Mouse (Mus musculus) retina, postnatal 1 day (tissue): ENCODE data around the gene Gm21293.
"Not testable (repeated sequence)": the region's sequence is repeated elsewhere in the genome, so short reads cannot be mapped to it uniquely, and the experiment has no call there.

ENCODE experiments used
- DNase-seq: peaks from one replicate; pipeline ENCODE4 v3.0.0-alpha.2; 2012

Gene Gm21293

DNA sequence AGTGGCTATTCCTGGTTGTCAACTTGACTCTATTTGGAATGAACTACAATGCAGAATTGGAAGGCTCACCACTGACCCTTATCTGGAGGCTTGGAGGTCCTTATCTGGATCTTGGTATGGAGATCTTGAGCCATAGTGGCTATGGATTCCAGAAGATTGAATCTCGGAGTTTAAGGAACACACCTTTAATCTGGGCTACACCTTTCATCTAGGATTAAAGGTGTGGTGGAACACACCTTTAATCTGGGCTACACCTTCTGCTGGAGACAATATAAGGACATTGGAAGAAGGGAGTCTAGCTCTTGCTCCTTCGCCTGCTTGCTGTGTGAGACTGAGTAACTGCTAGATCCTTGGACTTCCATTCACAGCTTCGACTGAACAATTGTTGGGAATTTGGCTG is at the start of gene Gm21293:
Gene Gm21293, plus strand, starts transcription at position 301 of the 400 bp plus-strand sequence.
- not testable (repeated sequence) for DNase-seq

DNA sequence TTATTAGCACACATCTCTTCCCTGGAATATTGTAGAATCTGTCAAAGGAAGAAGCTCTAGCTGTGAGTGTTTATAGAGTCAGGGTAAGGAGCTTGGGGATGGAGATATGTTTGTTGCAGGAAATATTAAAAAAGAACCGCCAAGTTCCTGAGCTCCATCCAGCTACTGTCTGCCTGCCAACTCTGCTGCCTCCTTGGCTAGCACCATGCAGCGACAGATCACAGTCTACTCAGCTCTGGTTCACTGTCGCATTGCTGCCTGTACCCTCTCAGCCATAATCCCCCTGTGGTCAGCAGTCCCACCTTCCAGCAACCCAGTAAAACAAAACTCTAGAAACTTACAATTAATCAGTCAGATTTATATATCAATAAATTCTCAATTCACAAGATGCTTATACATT is 32.7 kb upstream of the Gm21293 start:
- DNase-seq: no peak

DNA sequence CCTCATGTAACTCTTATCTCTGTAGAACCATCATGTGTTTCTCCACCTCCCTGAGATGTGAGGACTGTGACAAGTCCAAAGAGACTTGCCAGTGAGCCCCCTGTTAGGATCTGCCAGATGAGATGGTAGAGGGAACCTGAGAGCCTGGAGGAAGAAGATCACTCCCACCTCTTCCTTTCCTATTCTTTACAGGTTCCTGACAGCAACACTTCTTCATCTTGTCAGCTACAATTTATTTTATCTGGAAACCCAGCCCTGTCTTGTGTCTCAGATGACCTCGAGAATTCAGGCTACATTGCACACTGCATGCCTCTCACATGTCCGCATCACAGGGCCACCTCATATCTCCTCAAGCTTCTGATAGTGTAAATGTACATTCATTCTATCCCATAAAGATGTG is 24.5 kb upstream of the Gm21293 start:
- no peak for DNase-seq

DNA sequence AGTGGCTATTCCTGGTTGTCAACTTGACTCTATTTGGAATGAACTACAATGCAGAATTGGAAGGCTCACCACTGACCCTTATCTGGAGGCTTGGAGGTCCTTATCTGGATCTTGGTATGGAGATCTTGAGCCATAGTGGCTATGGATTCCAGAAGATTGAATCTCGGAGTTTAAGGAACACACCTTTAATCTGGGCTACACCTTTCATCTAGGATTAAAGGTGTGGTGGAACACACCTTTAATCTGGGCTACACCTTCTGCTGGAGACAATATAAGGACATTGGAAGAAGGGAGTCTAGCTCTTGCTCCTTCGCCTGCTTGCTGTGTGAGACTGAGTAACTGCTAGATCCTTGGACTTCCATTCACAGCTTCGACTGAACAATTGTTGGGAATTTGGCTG is 8.4 kb downstream of the Gm21293 start, which contains the start of gene Gm6763:
Gene Gm6763, plus strand, starts transcription at position 301 of the 400 bp plus-strand sequence.
- DNase-seq: not testable (repeated sequence)

DNA sequence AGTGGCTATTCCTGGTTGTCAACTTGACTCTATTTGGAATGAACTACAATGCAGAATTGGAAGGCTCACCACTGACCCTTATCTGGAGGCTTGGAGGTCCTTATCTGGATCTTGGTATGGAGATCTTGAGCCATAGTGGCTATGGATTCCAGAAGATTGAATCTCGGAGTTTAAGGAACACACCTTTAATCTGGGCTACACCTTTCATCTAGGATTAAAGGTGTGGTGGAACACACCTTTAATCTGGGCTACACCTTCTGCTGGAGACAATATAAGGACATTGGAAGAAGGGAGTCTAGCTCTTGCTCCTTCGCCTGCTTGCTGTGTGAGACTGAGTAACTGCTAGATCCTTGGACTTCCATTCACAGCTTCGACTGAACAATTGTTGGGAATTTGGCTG is 16.9 kb downstream of the Gm21293 start, which contains the start of gene Gm8764:
Gene Gm8764, plus strand, starts transcription at position 301 of the 400 bp plus-strand sequence.
- not testable (repeated sequence) for DNase-seq

DNA sequence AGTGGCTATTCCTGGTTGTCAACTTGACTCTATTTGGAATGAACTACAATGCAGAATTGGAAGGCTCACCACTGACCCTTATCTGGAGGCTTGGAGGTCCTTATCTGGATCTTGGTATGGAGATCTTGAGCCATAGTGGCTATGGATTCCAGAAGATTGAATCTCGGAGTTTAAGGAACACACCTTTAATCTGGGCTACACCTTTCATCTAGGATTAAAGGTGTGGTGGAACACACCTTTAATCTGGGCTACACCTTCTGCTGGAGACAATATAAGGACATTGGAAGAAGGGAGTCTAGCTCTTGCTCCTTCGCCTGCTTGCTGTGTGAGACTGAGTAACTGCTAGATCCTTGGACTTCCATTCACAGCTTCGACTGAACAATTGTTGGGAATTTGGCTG is 25.4 kb downstream of the Gm21293 start, which contains the start of gene Gm21304:
Gene Gm21304, plus strand, starts transcription at position 301 of the 400 bp plus-strand sequence.
- not testable (repeated sequence) for DNase-seq

DNA sequence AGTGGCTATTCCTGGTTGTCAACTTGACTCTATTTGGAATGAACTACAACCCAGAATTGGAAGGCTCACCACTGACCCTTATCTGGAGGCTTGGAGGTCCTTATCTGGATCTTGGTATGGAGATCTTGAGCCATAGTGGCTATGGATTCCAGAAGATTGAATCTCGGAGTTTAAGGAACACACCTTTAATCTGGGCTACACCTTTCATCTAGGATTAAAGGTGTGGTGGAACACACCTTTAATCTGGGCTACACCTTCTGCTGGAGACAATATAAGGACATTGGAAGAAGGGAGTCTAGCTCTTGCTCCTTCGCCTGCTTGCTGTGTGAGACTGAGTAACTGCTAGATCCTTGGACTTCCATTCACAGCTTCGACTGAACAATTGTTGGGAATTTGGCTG is 33.9 kb downstream of the Gm21293 start, which contains the start of gene Gm21312:
Gene Gm21312, plus strand, starts transcription at position 301 of the 400 bp plus-strand sequence.
- DNase-seq: not testable (repeated sequence)

DNA sequence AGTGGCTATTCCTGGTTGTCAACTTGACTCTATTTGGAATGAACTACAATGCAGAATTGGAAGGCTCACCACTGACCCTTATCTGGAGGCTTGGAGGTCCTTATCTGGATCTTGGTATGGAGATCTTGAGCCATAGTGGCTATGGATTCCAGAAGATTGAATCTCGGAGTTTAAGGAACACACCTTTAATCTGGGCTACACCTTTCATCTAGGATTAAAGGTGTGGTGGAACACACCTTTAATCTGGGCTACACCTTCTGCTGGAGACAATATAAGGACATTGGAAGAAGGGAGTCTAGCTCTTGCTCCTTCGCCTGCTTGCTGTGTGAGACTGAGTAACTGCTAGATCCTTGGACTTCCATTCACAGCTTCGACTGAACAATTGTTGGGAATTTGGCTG is 42.4 kb downstream of the Gm21293 start, which contains the start of gene Gm20765:
Gene Gm20765, plus strand, starts transcription at position 301 of the 400 bp plus-strand sequence.
- DNase-seq: not testable (repeated sequence)

DNA sequence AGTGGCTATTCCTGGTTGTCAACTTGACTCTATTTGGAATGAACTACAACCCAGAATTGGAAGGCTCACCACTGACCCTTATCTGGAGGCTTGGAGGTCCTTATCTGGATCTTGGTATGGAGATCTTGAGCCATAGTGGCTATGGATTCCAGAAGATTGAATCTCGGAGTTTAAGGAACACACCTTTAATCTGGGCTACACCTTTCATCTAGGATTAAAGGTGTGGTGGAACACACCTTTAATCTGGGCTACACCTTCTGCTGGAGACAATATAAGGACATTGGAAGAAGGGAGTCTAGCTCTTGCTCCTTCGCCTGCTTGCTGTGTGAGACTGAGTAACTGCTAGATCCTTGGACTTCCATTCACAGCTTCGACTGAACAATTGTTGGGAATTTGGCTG is 51.0 kb downstream of the Gm21293 start, which contains the start of gene Gm4340:
Gene Gm4340, plus strand, starts transcription at position 301 of the 400 bp plus-strand sequence.
- not testable (repeated sequence) for DNase-seq
